Mouse (Mus musculus): ENCODE data around the gene Rsc1a1.

Gene Rsc1a1

GRCm38 (mm10) chr4:141653044-141653443 lies 32.4 kb downstream of the Rsc1a1 start:
- DNase-seq = no peak

DNA sequence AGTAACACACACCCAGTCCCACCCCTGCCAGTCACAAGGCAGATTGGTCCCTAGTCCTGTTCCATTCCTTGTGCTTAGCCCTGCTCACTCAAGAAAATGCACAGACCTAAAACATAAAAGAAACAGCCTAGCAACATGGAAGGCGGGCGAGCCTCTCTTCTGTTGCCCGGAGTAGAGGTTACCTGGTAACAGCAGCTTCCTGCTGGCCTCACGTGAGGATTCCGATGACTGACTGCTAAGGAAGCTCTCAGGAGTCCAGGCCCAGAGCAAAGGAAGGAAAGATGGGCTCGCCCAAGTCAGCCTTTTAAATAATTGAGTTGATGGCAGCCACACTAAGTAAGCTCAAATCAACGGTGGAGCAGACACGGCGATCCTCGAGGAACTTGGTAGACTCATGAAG lies 33.5 kb downstream of the Rsc1a1 start:
- no peak for DNase-seq

- DNase-seq = no peak
Measured at GRCm38 (mm10) chr4:141651286-141651685, 34.1 kb downstream of the Rsc1a1 start.

GRCm38 (mm10) chr4:141649244-141649643 lies 36.2 kb downstream of the Rsc1a1 start:
- no peak for DNase-seq

GRCm38 (mm10) chr4:141648262-141648661 lies 37.1 kb downstream of the Rsc1a1 start:
- no peak for DNase-seq

- no peak for DNase-seq
Measured at GRCm38 (mm10) chr4:141647187-141647586, 38.2 kb downstream of the Rsc1a1 start.

DNA sequence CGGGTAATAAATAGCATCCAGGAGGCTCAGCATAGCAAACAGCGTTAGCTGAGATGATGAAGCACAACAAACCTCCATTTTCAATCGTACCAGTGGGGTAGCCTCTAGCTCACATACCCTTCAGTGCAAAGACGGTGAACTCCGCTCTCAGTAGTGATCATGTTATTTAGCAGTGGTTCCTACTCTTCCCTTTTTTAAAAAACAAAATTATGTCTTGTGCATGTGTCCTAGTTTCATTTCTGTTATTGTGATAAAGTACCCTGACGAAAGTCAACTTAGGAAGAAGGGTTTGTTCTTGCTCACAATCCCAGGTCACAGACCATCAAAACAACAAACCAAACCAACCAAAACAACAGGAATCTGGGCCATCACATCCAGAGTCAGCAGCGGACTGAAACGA lies 39.4 kb downstream of the Rsc1a1 start:
- DNase-seq = no peak

DNA sequence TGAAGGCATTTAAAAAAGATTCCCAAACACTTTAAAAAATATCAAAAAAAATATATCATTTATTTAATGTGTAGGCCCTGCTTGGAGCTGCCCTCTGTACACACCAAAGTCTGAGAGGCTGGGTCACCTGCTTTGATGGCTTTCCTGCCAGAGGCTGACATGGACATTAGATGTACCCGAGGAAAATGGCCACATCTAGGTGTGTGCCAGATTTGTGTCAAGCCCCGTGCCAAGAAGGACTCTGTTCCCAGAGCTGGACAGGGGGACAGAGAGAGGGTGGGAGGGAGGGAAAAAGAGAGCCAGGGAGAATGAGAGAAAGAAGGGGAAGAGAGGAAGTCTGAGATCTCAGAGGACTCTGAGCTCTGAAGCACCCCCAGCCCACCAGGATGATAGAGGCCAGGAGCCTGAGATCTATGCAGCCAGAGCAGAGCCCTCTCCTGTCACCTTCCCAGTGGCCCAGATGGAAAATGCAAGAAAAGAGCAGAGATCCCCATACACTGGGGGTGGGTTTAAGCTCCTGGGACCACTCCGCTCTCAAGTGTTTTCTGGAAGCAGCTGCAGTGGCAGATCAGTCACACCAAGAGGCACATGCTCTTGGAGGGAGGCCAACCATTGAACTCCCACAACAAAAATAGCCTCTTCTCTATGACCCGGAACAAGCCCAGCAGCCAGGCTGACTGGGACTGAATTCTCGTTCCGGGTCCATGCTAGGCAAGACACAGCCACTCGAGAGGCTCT lies 42.1 kb downstream of the Rsc1a1 start:
- no peak for DNase-seq

GRCm38 (mm10) chr4:141641961-141642811 lies 43.2 kb downstream of the Rsc1a1 start:
- DNase-seq = no peak

- DNase-seq = no peak
Measured at GRCm38 (mm10) chr4:141641353-141641771, 44.0 kb downstream of the Rsc1a1 start.

GRCm38 (mm10) chr4:141639474-141639873 lies 45.9 kb downstream of the Rsc1a1 start:
- DNase-seq = no peak

DNA sequence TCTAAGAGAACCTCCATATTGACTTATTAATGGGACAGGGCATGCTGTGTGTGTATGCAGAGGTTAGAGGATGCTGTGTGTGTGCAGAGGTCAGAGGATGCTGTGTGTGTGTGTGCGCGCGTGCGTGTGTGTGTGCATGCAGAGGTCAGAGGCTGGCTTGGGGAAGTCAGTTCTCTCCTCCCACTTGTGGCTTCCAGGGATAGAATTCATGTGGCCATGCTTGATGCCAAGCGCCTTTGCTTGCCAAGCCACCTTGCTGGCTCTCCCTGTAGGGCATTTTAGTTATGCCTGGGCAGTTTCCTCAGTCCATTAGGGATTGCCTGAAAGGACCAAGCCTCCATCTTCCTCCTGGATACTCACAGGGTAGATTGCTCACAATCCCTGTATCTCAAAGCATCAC lies 48.7 kb downstream of the Rsc1a1 start:
- DNase-seq = no peak

DNA sequence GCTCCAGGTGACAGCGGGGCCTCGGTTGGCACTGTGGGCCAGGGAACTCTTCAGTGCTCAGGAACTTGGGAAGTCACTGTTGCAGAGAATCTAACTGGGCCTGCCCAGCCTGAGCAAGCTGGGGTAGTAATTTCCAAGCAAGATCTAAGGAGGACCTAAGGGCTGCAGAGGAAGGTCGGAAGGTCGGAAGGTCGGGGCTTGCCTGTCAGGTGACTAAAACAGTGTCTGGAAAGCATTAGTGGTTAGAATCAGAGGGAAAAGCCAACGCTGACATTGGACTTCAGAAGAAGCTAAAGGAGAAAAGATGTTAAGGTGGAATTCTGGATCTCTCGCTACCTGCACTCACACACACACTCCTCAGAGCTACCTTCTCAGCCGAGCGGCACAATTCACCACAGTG lies 49.4 kb downstream of the Rsc1a1 start:
- DNase-seq = no peak

Measured in thymus, postnatal 36 days (tissue).